Mouse (Mus musculus) limb, embryonic 11.5 days (tissue): ENCODE data around the gene Mfsd7a. TPM values are rescaled to one million over a fixed set of nuclear protein-coding genes. Genes with fewer than 3 reads are reported as not detected.

Experiments
- ATAC-seq: fragments of 200-750 bp; cut with Nextera tagmentation; 2 replicates; pipeline ENCODE4 v1.8.0; 2017; ENCODE audit warnings: low read depth; ENCODE audit not compliant: insufficient number of reproducible peaks, low FRiP score, low TSS enrichment
- DNase-seq: peaks from one replicate; pipeline ENCODE4 v3.0.0-alpha.2; 2015; ENCODE audit warnings: low spot score
- H3K27ac ChIP-seq: fragments of 300-500 bp; sonication (generic); replicated peaks from 2 replicates; pipeline ENCODE4 v1.5.1; 2014; ENCODE audit warnings: low read depth, mild to moderate bottlenecking, low read length
- H3K27me3 ChIP-seq: fragments of 300-500 bp; sonication (generic); 2 replicates; pipeline ENCODE4 v1.6.1; 2014; ENCODE audit warnings: mild to moderate bottlenecking, low read length, mixed read lengths; ENCODE audit not compliant: control insufficient read depth, insufficient read depth
- H3K36me3 ChIP-seq: fragments of 300-500 bp; sonication (generic); 2 replicates; pipeline ENCODE4 v1.6.1; 2014; ENCODE audit warnings: mild to moderate bottlenecking, low read length, moderate library complexity, mixed read lengths; ENCODE audit not compliant: control insufficient read depth, insufficient read depth
- H3K4me1 ChIP-seq: fragments of 300-500 bp; sonication (generic); 2 replicates; pipeline ENCODE4 v1.6.1; 2014; ENCODE audit warnings: low read length, mixed read lengths; ENCODE audit not compliant: control insufficient read depth, insufficient read depth
- H3K4me2 ChIP-seq: fragments of 300-500 bp; sonication (generic); 2 replicates; pipeline ENCODE4 v1.6.1; 2014; ENCODE audit warnings: low read depth, mild to moderate bottlenecking, moderate library complexity; ENCODE audit not compliant: severe bottlenecking
- H3K4me3 ChIP-seq: fragments of 300-500 bp; sonication (generic); 2 replicates; pipeline ENCODE4 v1.5.1; 2014; ENCODE audit warnings: low read depth, low read length
- H3K9ac ChIP-seq: fragments of 300-500 bp; sonication (generic); 2 replicates; pipeline ENCODE4 v1.6.1; 2014; ENCODE audit warnings: mild to moderate bottlenecking, low read length
- H3K9me3 ChIP-seq: fragments of 300-500 bp; sonication (generic); 2 replicates; pipeline ENCODE4 v1.6.1; 2016; ENCODE audit warnings: low read length; ENCODE audit not compliant: control insufficient read depth
- WGBS: fragments of 180-500 bp; shearing (Covaris S2); extraction: QIAGEN DNeasy Blood & Tissue Kit; methylation state at CpG from one replicate; pipeline ENCODE4 v1.1.7; 2014; 5-methylcytosine and 5-hydroxymethylcytosine counted together
- polyA plus RNA-seq: library from polyadenylated mRNA; unstranded; fragments of >200 nt; fragmentation: Nextera tagmentation; extraction: Ambion mirVana; gene quantifications from 2 replicates; pipeline ENCODE4 v1.2.1, GENCODE M21; 2014

Mfsd7a gene
- polyA plus RNA-seq, 1 experiment from 2014 or later, result 0.15 TPM

GRCm38 (mm10) chr5:108465131-108465891, 16.6 kb upstream of the Mfsd7a start:
- no peak overlapping the region for H3K27ac ChIP-seq
- ATAC-seq (no peak), DNase-seq (no peak)
- H3K9ac ChIP-seq, result no peak overlapping the region
- WGBS, result 90% methylated on average over 6 of the region's 6 CpGs
- H3K36me3 ChIP-seq, result peaks cover 3% of the 10 kb centered on the region; the same call in 1 of the 2 replicates
- no peak overlapping the region for H3K4me3 ChIP-seq
- H3K4me1 ChIP-seq, result peaks cover 15% of the 10 kb centered on the region
- no peaks in the 10 kb centered on the region for H3K9me3 ChIP-seq
- no peak overlapping the region for H3K4me2 ChIP-seq
- H3K27me3 ChIP-seq, result no peaks in the 10 kb centered on the region

- Histone ChIP-seq H3K4me2 (peak overlapping the region; percentile 94), H3K4me3 (peak overlapping the region; percentile 74), H3K9ac (peak overlapping the region; percentile 98), H3K27me3 (no peaks in the 10 kb centered on the region), H3K9me3 (no peaks in the 10 kb centered on the region), H3K27ac (no peak overlapping the region), H3K4me1 (peaks cover 15% of the 10 kb centered on the region), H3K36me3 (peaks cover 3% of the 10 kb centered on the region; the same call in 1 of the 2 replicates)
- DNase-seq (peak; percentile 23), ATAC-seq (no peak)
- 53% methylated on average over 4 of the region's 4 CpGs for WGBS
These were observed 13.8 kb upstream of the Mfsd7a start for GRCm38 (mm10) chr5:108462446-108462845.

- Histone ChIP-seq H3K4me1 (peaks cover 15% of the 10 kb centered on the region), H3K4me2 (peak within 1 kb of the TSS; percentile 94), H3K36me3 (peaks cover 2% of the 10 kb centered on the region; the same call in 1 of the 2 replicates), H3K9ac (peak within 1 kb of the TSS; percentile 98), H3K9me3 (no peaks in the 10 kb centered on the region), H3K4me3 (peak within 1 kb of the TSS; percentile 74), H3K27ac (peak within 1 kb of the TSS; percentile 90), H3K27me3 (no peaks in the 10 kb centered on the region)
- peak; percentile 96 for ATAC-seq
- WGBS, result under 1% methylated on average over 60 of the region's 62 CpGs
- peak; percentile 98 for DNase-seq
These were observed 12.7 kb upstream of the Mfsd7a start, which contains the start of gene Pcgf3 for GRCm38 (mm10) chr5:108461082-108462065. Pcgf3 (plus strand) TSS chr5:108461232.

- 43% methylated on average over 6 of the region's 6 CpGs for WGBS
- ATAC-seq, result no peak
- no peak overlapping the region for H3K27ac ChIP-seq
These were observed 11.8 kb upstream of the Mfsd7a start for GRCm38 (mm10) chr5:108460461-108460860.

GRCm38 (mm10) chr5:108458706-108459105, 10.0 kb upstream of the Mfsd7a start:
- Histone ChIP-seq H3K9ac (no peak overlapping the region), H3K4me2 (no peak overlapping the region), H3K9me3 (no peaks in the 10 kb centered on the region), H3K27me3 (no peaks in the 10 kb centered on the region), H3K4me3 (no peak overlapping the region), H3K4me1 (peaks cover 12% of the 10 kb centered on the region), H3K36me3 (no peaks in the 10 kb centered on the region), H3K27ac (no peak overlapping the region)
- no peak for ATAC-seq
- DNase-seq, result no peak
- WGBS, result 86% methylated on average over 2 of the region's 2 CpGs

More at GRCm38 (mm10) chr5:108460461-108460860, 11.8 kb upstream of the Mfsd7a start:
- Histone ChIP-seq H3K36me3 (no peaks in the 10 kb centered on the region), H3K9me3 (no peaks in the 10 kb centered on the region), H3K27me3 (no peaks in the 10 kb centered on the region), H3K9ac (no peak overlapping the region), H3K4me2 (peak overlapping the region; percentile 32), H3K4me3 (peak overlapping the region; percentile 74), H3K4me1 (peaks cover 15% of the 10 kb centered on the region)
- no peak for DNase-seq

- no peaks in the 10 kb centered on the region for H3K9me3 ChIP-seq
- DNase-seq, result no peak
- H3K4me1 ChIP-seq, result no peaks in the 10 kb centered on the region
- H3K27me3 ChIP-seq, result no peaks in the 10 kb centered on the region
- H3K36me3 ChIP-seq, result no peaks in the 10 kb centered on the region
- WGBS, result 47% methylated on average over 3 of the region's 3 CpGs
- no peak overlapping the region for H3K9ac ChIP-seq
- H3K4me2 ChIP-seq, result no peak overlapping the region
- H3K4me3 ChIP-seq, result no peak overlapping the region
- H3K27ac ChIP-seq, result no peak overlapping the region
- ATAC-seq, result no peak
These were observed 5.4 kb upstream of the Mfsd7a start for GRCm38 (mm10) chr5:108454094-108454493.

- H3K9ac ChIP-seq, result no peak overlapping the region
- no peak overlapping the region for H3K4me3 ChIP-seq
- no peak overlapping the region for H3K27ac ChIP-seq
- DNase-seq, result no peak
- 88% methylated on average over 1 of the region's 1 CpGs for WGBS
- no peaks in the 10 kb centered on the region for H3K4me1 ChIP-seq
- no peaks in the 10 kb centered on the region for H3K27me3 ChIP-seq
- H3K9me3 ChIP-seq, result no peaks in the 10 kb centered on the region
- no peaks in the 10 kb centered on the region for H3K36me3 ChIP-seq
- no peak overlapping the region for H3K4me2 ChIP-seq
- no peak for ATAC-seq
These were observed 3.7 kb upstream of the Mfsd7a start for GRCm38 (mm10) chr5:108452422-108452821.

GRCm38 (mm10) chr5:108451611-108452010, 2.9 kb upstream of the Mfsd7a start:
- H3K27me3 ChIP-seq, result no peaks in the 10 kb centered on the region
- 89% methylated on average over 1 of the region's 1 CpGs for WGBS
- H3K4me1 ChIP-seq, result no peaks in the 10 kb centered on the region
- H3K9ac ChIP-seq, result no peak overlapping the region
- no peak overlapping the region for H3K4me2 ChIP-seq
- DNase-seq, result no peak
- H3K9me3 ChIP-seq, result no peaks in the 10 kb centered on the region
- no peaks in the 10 kb centered on the region for H3K36me3 ChIP-seq
- no peak for ATAC-seq
- H3K27ac ChIP-seq, result no peak overlapping the region
- no peak overlapping the region for H3K4me3 ChIP-seq
